Mouse (Mus musculus): ENCODE data around the gene Cryzl1. TPM values are rescaled to one million over a fixed set of nuclear protein-coding genes. Genes with fewer than 3 reads are reported as not detected.
"Not testable (repeated sequence)": the region's sequence is repeated elsewhere in the genome, so short reads cannot be mapped to it uniquely, and the experiment has no call there.

Gene Cryzl1
- total RNA-seq, 2 experiments from 2014 or later, result 69.6 to 79.6 TPM

GRCm38 (mm10) chr16:91647461-91648219 is 81.1 kb downstream of the Cryzl1 start, which contains the start of gene Son:
Gene Son (plus strand): TSS chr16:91647506.
- ATAC-seq (replicated peaks; ENCODE audit: low FRiP score, poor library complexity, severe bottlenecking), result peak; percentile 89

GRCm38 (mm10) chr16:91646681-91647419 is 81.9 kb downstream of the Cryzl1 start, which contains the start of gene Gart:
Gene Gart (minus strand): TSS chr16:91646952.
- peak; percentile 89 for ATAC-seq (replicated peaks; ENCODE audit: low FRiP score, poor library complexity, severe bottlenecking)

GRCm38 (mm10) chr16:91645995-91646602 is 82.7 kb downstream of the Cryzl1 start:
- no peak for ATAC-seq (replicated peaks; ENCODE audit: low FRiP score, poor library complexity, severe bottlenecking)

- not testable (repeated sequence) for ATAC-seq (replicated peaks; ENCODE audit: low FRiP score, poor library complexity, severe bottlenecking)
These were observed 83.4 kb downstream of the Cryzl1 start for GRCm38 (mm10) chr16:91645420-91645819.

GRCm38 (mm10) chr16:91644901-91645300 is 83.9 kb downstream of the Cryzl1 start:
- ATAC-seq (replicated peaks; ENCODE audit: low FRiP score, poor library complexity, severe bottlenecking), result no peak

- ATAC-seq (replicated peaks; ENCODE audit: low FRiP score, poor library complexity, severe bottlenecking), result no peak
These were observed 88.6 kb downstream of the Cryzl1 start for GRCm38 (mm10) chr16:91640171-91640570.

GRCm38 (mm10) chr16:91639636-91640035 is 89.1 kb downstream of the Cryzl1 start:
- no peak for ATAC-seq (replicated peaks; ENCODE audit: low FRiP score, poor library complexity, severe bottlenecking)

Other genes with a start within 250 kb of the Cryzl1 start
- gene Ifnar1, start 243.7 kb downstream of the Cryzl1 start, total RNA-seq (2015; ENCODE audit: low replicate concordance), result 31.9 and 32.1 TPM in 2 replicates
- gene Ifnar1, start 243.7 kb downstream of the Cryzl1 start, total RNA-seq (2017; ENCODE audit: low replicate concordance), result 38.1 and 46.3 TPM in 2 replicates
- 5.4 and 6.1 TPM in 2 replicates for gene Ifngr2, start 181.9 kb downstream of the Cryzl1 start, total RNA-seq (2015; ENCODE audit: low replicate concordance)
- gene Ifngr2, start 181.9 kb downstream of the Cryzl1 start, total RNA-seq (2017; ENCODE audit: low replicate concordance), result 2.3 and 5.8 TPM in 2 replicates
- 19.8 and 22.2 TPM in 2 replicates for gene Tmem50b, start 131.2 kb downstream of the Cryzl1 start, total RNA-seq (2015; ENCODE audit: low replicate concordance)
- gene Tmem50b, start 131.2 kb downstream of the Cryzl1 start, total RNA-seq (2017; ENCODE audit: low replicate concordance), result 9.2 and 10.7 TPM in 2 replicates
- gene Dnajc28, start 109.9 kb downstream of the Cryzl1 start, total RNA-seq (2015; ENCODE audit: low replicate concordance), result 1.3 and 2.2 TPM in 2 replicates
- 3.1 and 3.5 TPM in 2 replicates for gene Dnajc28, start 109.9 kb downstream of the Cryzl1 start, total RNA-seq (2017; ENCODE audit: low replicate concordance)
- 47.9 and 60.8 TPM in 2 replicates for gene Gart, start 82.0 kb downstream of the Cryzl1 start, total RNA-seq (2015; ENCODE audit: low replicate concordance)
- 48.5 and 63.1 TPM in 2 replicates for gene Gart, start 82.0 kb downstream of the Cryzl1 start, total RNA-seq (2017; ENCODE audit: low replicate concordance)
- 365 and 449 TPM in 2 replicates for gene Son, start 81.5 kb downstream of the Cryzl1 start, total RNA-seq (2015; ENCODE audit: low replicate concordance)
- gene Son, start 81.5 kb downstream of the Cryzl1 start, total RNA-seq (2017; ENCODE audit: low replicate concordance), result 237 and 325 TPM in 2 replicates
- 97.3 and 123 TPM in 2 replicates for gene Donson, start 40.2 kb downstream of the Cryzl1 start, total RNA-seq (2015; ENCODE audit: low replicate concordance)
- gene Donson, start 40.2 kb downstream of the Cryzl1 start, total RNA-seq (2017; ENCODE audit: low replicate concordance), result 212 and 232 TPM in 2 replicates
- gene Itsn1, start 306 bp upstream of the Cryzl1 start, total RNA-seq (2015; ENCODE audit: low replicate concordance), result 133 and 192 TPM in 2 replicates
- 435 and 485 TPM in 2 replicates for gene Itsn1, start 306 bp upstream of the Cryzl1 start, total RNA-seq (2017; ENCODE audit: low replicate concordance)